Mouse (Mus musculus): ENCODE results near the gene Il5. TPM values are rescaled to one million over a fixed set of nuclear protein-coding genes. Genes with fewer than 3 reads are reported as not detected.

The Il5 gene
- total RNA-seq, 2 experiments from 2014 or later = not detected

DNA sequence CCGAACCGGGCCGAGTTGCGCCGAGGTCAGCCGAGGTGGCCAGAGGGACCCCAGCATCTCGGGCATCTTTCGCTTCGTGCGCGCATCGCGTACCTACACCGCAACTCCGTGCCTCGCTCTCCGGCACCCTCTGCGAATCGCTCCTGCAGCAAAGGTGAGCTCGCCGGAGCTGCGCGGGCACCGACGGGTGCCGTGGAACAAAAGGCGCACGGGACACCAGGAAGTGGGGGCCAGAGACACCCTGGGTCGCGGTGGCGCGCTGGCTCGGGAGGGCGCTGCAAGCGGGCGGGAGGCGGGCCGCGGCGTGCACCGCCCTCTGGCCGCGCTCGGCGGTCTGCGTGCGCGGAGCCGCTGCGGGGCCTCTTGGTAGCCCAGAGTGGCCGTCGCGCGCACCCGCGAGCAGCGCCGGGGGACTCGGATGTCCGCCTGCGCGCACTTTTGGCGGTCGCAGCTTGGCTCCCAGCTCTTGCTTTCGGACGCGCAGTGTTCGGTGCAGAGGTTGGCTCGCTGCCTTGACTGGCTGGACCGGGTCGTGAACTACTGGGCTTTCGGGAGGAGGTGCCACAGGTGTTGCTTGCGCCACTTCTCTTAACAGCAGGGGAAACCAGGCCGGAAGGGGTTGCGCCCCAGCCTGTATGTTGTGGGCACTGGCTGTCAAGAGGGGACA is 49.7 kb downstream of the Il5 start:
- peak; percentile 78 to 82 for DNase-seq (ENCODE audit: low spot score in 2 of 2)

DNA sequence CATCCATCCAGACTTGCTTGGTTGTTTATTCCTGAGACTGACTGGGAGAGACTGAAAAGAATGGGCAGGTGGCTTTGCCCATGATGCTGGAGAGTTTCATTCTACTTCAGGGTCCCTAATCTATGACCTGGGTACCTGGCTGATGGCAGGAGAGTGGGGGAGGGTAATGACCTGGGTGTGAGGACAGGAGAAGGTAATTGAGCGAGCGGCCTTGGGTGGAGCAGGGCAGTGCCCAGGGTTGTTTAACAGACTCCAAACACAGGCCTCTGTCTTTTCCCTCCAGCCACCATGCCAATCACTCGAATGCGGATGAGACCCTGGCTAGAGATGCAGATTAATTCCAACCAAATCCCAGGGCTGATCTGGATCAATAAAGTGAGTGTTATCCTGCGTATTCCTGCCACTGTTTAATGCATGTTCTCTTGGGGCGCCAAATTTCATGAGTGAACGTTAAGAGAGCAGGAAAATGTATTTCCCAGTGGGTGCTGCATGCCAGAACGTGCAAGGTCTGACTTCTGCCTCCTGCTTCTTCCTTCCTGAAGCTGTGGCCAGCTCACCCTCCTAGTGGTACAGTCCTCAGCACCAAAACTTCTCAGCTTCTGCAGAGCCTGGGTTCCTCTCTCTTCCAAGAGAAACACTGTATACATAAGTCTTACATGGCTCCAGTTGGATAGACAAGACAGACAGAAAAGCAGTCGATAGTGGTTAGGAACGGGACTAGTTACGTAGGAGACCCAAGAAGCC is 50.6 kb downstream of the Il5 start:
- peak in 1 of 2 experiments; percentile 10 for DNase-seq (ENCODE audit: low spot score in 2 of 2)

DNA sequence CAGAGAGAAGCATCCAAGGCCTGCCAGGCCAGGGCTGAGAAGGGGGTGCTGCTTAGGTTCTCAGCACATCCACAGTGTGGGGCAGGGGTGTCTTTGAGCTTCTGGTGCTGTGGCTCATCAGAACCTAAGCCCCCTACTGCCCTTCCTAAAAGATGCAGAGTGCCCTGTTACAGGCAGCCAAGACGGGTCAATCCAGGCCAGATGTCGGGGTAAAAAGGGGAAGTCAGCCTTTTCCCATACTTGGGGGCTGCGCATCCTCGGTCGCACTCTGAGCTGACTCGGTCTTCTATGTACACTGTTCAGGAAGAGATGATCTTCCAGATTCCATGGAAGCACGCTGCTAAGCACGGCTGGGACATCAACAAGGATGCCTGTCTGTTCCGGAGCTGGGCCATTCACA is 51.9 kb downstream of the Il5 start:
- DNase-seq (ENCODE audit: low spot score in 2 of 2) = peak in 1 of 2 experiments; percentile 11

DNA sequence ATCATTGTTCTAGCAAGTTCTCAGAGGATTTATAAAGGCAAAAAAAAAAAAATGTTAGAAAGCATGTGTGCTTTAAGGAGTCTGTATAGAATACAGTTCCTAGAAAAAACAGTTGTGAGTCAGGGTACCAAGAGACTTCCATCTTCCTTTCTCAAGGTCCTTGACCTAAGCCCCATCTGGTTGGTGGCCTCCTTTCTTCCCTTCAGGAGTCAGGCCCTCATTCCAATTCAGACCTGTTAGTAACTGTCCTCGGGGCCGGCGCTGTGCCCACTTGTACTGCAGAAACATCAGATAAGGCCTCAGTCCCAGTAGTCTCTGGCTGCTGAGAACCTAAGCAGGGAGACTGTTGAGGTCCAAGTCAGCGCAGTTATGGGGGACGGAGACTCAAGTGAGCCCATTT is 52.5 kb downstream of the Il5 start, which contains the start of gene Gm17334:
Gene Gm17334 (minus strand): TSS at position 101 of the 400 bp plus-strand sequence.
- no peak for DNase-seq (ENCODE audit: low spot score in 2 of 2)

DNA sequence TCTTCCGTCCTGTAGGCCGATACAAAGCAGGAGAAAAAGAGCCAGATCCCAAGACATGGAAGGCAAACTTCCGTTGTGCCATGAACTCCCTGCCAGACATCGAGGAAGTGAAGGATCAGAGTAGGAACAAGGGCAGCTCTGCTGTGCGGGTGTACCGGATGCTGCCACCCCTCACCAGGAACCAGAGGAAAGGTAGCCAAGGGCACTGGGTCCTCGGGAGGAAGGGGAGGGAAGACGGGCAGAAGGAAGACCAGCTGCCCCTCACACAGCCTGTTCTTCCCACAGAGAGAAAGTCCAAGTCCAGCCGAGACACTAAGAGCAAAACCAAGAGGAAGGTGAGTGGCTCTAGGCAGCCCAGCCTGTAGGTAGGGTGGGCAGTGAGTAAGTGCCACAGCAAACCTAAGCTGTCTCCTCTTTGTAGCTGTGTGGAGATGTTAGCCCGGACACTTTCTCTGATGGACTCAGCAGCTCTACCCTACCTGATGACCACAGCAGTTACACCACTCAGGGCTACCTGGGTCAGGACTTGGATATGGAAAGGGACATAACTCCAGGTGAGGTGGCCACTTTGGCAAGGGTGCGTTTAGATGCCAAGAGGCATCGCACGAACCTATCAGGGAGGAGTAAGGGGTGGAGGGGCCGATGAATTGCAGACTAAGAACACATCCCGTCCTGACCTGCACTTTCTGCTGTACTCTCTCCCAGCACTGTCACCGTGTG is 53.2 kb downstream of the Il5 start:
- no peak for DNase-seq (ENCODE audit: low spot score in 2 of 2)

Small RNAs within 50 kb of the gene (microRNA-seq; reads per million reads assigned to microRNA genes)
- not detected for gene Mir7671

Other genes with a start within 250 kb of the Il5 start
- gene Gm9945, start 240.6 kb upstream of the Il5 start, total RNA-seq (2021) = not detected
- under 1 TPM; 0.16 to 0.25 TPM for gene Sowaha, start 240.5 kb upstream of the Il5 start, total RNA-seq (2021)
- 10 to 100 TPM; 85.8 to 88.6 TPM for gene Sept8, start 201.5 kb upstream of the Il5 start, total RNA-seq (2021)
- gene Kif3a, start 153.4 kb upstream of the Il5 start, total RNA-seq (2021) = 10 to 100 TPM; 15.9 to 18.2 TPM
- under 1 TPM in 1 of 2 experiments, not detected in 1; 0.65 TPM for gene Il4, start 102.1 kb upstream of the Il5 start, total RNA-seq (2021)
- not detected for gene Il13, start 86.1 kb upstream of the Il5 start, total RNA-seq (2021)
- 10 to 100 TPM; 13.0 to 15.6 TPM for gene Rad50, start 13.5 kb upstream of the Il5 start, total RNA-seq (2021)
- 10 to 100 TPM; 16.1 to 17.0 TPM for gene Irf1, start 49.2 kb downstream of the Il5 start, total RNA-seq (2021)
- under 1 TPM; 0.31 to 0.32 TPM for gene Gm17334, start 52.4 kb downstream of the Il5 start, total RNA-seq (2021)
- 1 to 10 TPM; 3.2 to 4.6 TPM for gene Gm12216, start 138.5 kb downstream of the Il5 start, total RNA-seq (2021)
- gene Slc22a5, start 170.9 kb downstream of the Il5 start, total RNA-seq (2021) = 1 to 10 TPM; 8.6 to 8.8 TPM

Data from gastrocnemius, postnatal 4 days (tissue).